Mouse (Mus musculus) embryonic facial prominence, embryonic 15.5 days (tissue): ENCODE measurements at regions not wholly inside any gene's neighbourhood (a gene's known extent, or its start where the extent isn't known, plus 50 kb on each side); places are given as distances from the start of the nearest gene placed in this dataset.

ENCODE experiments used
- ATAC-seq: fragments of 200-750 bp; cut with Nextera tagmentation; 2 replicates; pipeline ENCODE4 v1.8.0; 2017; ENCODE audit warnings: low read depth, moderate TSS enrichment; ENCODE audit not compliant: insufficient number of reproducible peaks, low FRiP score, low TSS enrichment
- H3K27ac ChIP-seq: fragments of 300-500 bp; sonication (generic); replicated peaks from 2 replicates; pipeline ENCODE4 v1.5.1; 2015; ENCODE audit warnings: mild to moderate bottlenecking, inconsistent platforms
- H3K27me3 ChIP-seq: fragments of 300-500 bp; sonication (generic); 2 replicates; pipeline ENCODE4 v1.6.1; 2015; ENCODE audit warnings: inconsistent platforms
- H3K36me3 ChIP-seq: fragments of 300-500 bp; sonication (generic); 2 replicates; pipeline ENCODE4 v1.6.1; 2015; ENCODE audit warnings: mild to moderate bottlenecking, inconsistent platforms
- H3K4me1 ChIP-seq: fragments of 300-500 bp; sonication (generic); 2 replicates; pipeline ENCODE4 v1.6.1; 2015; ENCODE audit warnings: inconsistent platforms
- H3K4me2 ChIP-seq: fragments of 300-500 bp; sonication (generic); replicated peaks from 2 replicates; pipeline ENCODE4 v1.6.1; 2015; ENCODE audit warnings: mild to moderate bottlenecking, inconsistent platforms
- H3K4me3 ChIP-seq: fragments of 300-500 bp; sonication (generic); replicated peaks from 2 replicates; pipeline ENCODE4 v1.5.1; 2015; ENCODE audit warnings: mild to moderate bottlenecking, inconsistent platforms
- H3K9ac ChIP-seq: fragments of 300-500 bp; sonication (generic); 2 replicates; pipeline ENCODE4 v1.6.1; 2015; ENCODE audit warnings: inconsistent platforms
- H3K9me3 ChIP-seq: fragments of 300-500 bp; sonication (generic); replicated peaks from 2 replicates; pipeline ENCODE4 v1.6.1; 2016; ENCODE audit warnings: inconsistent platforms
- WGBS: fragments of 180-500 bp; shearing (Covaris S2); methylation state at CpG from one replicate; pipeline ENCODE4 v1.1.7; 2015; 5-methylcytosine and 5-hydroxymethylcytosine counted together

- 89% methylated on average over 1 of the region's 1 CpGs for WGBS
- Histone ChIP-seq H3K36me3 (no peaks in the 10 kb centered on the region), H3K27me3 (no peaks in the 10 kb centered on the region), H3K4me1 (no peaks in the 10 kb centered on the region), H3K4me2 (no peak overlapping the region), H3K27ac (no peak overlapping the region), H3K9me3 (no peaks in the 10 kb centered on the region), H3K4me3 (no peak overlapping the region), H3K9ac (no peak overlapping the region)
- ATAC-seq = no peak
Measured at GRCm38 (mm10) chr10:3662571-3662970, 77.6 kb upstream of the Plekhg1 start.

- Histone ChIP-seq H3K27ac (no peak overlapping the region), H3K4me1 (no peaks in the 10 kb centered on the region), H3K9ac (no peak overlapping the region), H3K27me3 (no peaks in the 10 kb centered on the region), H3K4me3 (no peak overlapping the region), H3K36me3 (no peaks in the 10 kb centered on the region), H3K4me2 (no peak overlapping the region), H3K9me3 (no peaks in the 10 kb centered on the region)
- ATAC-seq = no peak
Measured at GRCm38 (mm10) chr10:3663296-3663695, 76.9 kb upstream of the Plekhg1 start.

GRCm38 (mm10) chr10:3684481-3684880 is 55.7 kb upstream of the Plekhg1 start:
- no peaks in the 10 kb centered on the region for H3K27me3 ChIP-seq
- no peak overlapping the region for H3K9ac ChIP-seq
- no peaks in the 10 kb centered on the region for H3K4me1 ChIP-seq
- H3K4me2 ChIP-seq = no peak overlapping the region
- H3K4me3 ChIP-seq = no peak overlapping the region
- no peak overlapping the region for H3K27ac ChIP-seq
- WGBS = 53% methylated on average over 2 of the region's 2 CpGs
- H3K9me3 ChIP-seq = no peaks in the 10 kb centered on the region
- no peak for ATAC-seq
- no peaks in the 10 kb centered on the region for H3K36me3 ChIP-seq
